Mouse (Mus musculus) lung, adult 2 months (tissue): ENCODE results near the gene Tor1aip1.

Experiments used
- CTCF ChIP-seq: fragments of 200-500 bp; IDR thresholded peaks from 2 replicates; pipeline ENCODE4 v1.5.1; 2011; ENCODE audit warnings: mild to moderate bottlenecking, low read length, control low read depth; ENCODE audit not compliant: insufficient read depth
- POLR2A ChIP-seq: fragments of 200-500 bp; IDR thresholded peaks from 2 replicates; pipeline ENCODE4 v1.6.1; 2011; ENCODE audit warnings: low read depth, mild to moderate bottlenecking, control low read depth, low read length, borderline replicate concordance; ENCODE audit errors: extremely low read depth

GRCm38 (mm10) chr1:156003201-156003935 is 32.9 kb downstream of the Tor1aip1 start:
- TF ChIP-seq CTCF = no peak
- TF ChIP-seq POLR2A = no peak
